Mouse (Mus musculus): ENCODE measurements around the gene Insig2. TPM values are rescaled to one million over a fixed set of nuclear protein-coding genes. Genes with fewer than 3 reads are reported as not detected.

The Insig2 gene
- polyA plus RNA-seq, 2 experiments from 2014 or later, result 33.8 to 36.0 TPM

DNA sequence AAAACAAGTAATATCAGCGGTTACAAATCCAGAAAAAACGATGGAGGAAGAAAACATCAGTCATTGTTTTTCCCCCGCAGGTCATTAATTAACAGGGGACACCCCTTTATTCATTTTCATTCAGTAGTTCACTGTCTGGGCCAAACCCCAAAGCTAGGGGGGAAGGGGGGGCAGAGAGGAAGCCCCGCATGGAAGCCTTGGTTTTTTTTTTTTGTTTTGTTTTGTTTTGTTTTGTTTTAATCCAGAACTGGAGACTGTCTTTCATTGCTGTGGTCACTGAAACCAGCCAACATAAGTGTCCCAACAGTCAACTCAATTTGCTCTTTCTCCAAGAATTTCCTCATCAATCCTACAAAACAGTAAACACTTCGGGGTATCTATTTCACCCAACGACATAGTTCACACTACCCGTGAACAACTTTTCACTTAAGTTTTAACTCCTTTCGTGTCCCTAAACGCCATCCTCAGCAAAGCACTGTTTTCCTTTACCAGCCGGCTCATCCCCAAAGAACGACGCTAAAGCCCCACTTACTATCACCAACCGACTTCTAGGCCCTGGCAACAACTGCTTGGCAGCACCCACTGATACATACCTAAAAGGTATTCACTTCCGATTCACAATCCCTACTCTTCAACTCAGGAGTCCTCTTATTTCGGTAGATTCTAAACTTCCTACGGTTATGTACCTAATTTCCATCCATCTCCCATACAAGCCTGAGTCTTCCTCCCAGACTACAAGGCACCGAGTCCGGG lies 5.6 kb downstream of the Insig2 start:
- ATAC-seq, result peak; percentile 21

DNA sequence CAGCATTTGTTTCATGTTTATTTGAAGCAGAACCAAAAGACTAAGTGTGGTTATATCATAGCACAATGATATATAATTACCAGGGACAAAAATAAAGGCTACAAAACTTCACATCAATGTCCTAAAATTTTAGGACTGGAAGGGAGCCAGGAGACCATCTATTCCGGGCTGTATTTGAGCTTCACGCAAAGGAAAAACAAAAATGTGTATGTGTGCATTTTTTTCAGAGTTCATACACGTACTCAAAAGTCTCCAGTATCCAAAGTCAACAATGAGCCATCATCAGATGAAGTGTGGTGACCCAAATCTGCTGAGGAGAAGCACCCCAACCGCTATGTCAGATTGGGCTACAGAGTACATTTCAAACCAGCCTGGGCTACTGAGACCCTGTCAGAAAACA lies 8.9 kb downstream of the Insig2 start:
- no peak for ATAC-seq

- no peak for ATAC-seq
These were observed 17.5 kb downstream of the Insig2 start for GRCm38 (mm10) chr1:121314766-121315428.

- no peak for ATAC-seq
These were observed 19.2 kb downstream of the Insig2 start for GRCm38 (mm10) chr1:121313181-121313580.

DNA sequence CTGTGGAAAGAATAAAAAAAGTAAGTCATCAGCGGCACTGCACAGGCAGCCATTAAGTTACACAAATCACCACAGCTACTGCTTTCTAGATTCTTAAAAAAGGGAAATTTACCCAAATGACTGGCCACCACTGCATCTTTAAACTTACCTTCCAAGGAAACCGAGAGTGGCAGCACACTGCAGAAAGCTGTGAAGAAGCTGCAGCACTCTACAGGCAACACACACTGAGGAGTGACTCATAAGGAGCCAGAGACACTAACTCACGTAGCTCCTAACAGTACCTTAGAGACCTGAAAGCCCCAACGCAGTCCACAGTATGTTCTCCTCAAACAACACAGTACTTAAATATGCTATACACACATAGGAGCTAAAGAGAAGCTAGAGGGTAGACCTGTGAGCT lies 20.1 kb downstream of the Insig2 start:
- no peak for ATAC-seq

DNA sequence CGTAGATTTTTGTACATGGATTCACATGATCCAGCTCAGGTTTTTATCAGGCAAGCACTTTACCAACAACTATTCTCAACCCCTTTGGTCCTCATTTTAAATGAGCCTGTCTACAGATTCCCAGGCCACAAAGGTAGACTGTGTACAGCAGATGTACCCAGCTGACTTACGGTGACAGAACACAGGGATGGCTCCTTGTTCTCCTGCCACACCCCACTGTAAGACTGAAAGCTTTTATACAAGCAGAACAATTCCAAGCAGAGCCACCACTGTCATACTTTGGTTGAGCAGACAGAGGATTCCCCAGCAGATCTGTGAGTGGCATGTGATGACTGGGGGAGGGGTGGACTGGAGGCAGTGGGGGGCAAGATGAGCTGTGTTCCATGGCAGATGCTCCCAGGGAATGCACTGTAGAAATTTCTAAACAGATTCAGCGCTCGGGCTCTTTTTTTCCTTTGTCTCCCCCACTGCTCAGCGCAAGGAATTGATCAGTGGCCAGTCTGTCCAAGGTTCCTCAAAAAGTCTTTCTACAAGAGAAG lies 35.6 kb downstream of the Insig2 start:
- ATAC-seq, result no peak

GRCm38 (mm10) chr1:121293571-121293970 lies 38.8 kb downstream of the Insig2 start:
- no peak for ATAC-seq

- no peak for ATAC-seq
These were observed 41.5 kb downstream of the Insig2 start for GRCm38 (mm10) chr1:121290841-121291240.

DNA sequence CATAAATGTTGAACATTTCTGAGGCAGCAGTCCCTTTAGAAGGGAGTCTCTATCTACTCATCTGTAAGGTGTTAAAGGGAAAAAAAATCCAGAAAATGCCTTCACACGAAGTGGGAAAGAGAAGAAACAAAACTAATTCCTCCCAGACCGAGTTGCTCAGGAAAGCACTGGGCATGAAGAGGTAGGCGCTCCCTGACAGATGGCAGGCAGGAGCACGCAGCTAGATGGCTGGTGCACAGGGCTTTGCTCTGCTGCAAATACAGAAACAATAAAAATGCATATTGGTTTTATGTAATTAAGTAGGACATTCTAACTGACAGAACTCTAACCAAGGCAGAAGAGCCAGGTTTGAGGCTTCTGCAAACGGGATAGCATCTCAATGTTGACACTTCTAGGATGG lies 42.0 kb downstream of the Insig2 start:
- no peak for ATAC-seq

- ATAC-seq, result no peak
These were observed 48.2 kb downstream of the Insig2 start for GRCm38 (mm10) chr1:121284197-121284596.

- ATAC-seq, result no peak
These were observed 51.9 kb downstream of the Insig2 start for GRCm38 (mm10) chr1:121280501-121280900.

GRCm38 (mm10) chr1:121278370-121278769 lies 54.0 kb downstream of the Insig2 start:
- no peak for ATAC-seq

DNA sequence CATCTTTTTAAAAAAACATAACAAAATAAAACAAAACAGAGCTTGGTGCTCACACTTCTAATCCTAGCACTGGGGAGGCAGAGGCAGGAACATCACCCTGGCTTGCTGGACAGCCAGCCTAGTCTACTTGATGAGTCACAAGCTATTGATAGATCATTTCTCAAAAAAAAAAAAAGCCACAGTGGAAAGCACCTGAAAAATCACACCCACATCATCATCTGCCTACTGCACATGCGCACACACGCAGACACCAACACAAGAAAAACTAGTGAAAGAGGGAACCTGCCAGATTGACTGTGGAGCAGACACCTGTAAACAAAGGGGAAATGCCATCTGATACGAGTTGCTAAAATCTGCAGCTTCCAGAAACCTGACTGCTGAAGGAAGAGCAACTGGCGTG lies 54.9 kb downstream of the Insig2 start:
- ATAC-seq, result no peak

DNA sequence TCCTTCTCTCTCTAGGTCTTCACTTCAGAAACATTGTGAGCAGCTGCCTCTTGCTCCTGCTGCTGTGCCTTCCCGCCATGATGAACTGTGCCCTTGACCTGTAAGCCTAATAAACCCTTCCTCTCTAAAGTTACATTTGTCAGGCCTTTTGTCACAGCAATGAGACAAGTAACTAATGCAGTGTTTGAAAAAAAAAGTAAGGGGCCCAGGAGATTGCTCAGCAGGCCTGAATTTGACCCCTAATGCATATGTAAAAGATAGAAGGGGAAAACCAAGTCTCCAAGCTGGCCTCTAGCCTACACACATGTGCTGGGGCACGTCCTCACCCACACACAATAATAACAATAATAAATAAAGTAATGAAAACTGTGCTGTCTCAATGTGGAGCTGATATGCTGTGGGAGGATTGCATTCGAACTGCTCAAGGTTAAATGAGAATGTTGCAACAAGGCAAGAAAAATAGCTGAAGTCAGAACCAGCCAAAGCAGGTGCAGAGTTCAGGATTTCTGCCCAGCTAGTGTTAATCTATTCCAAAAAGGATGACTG lies 56.4 kb downstream of the Insig2 start:
- no peak for ATAC-seq

- no peak for ATAC-seq
These were observed 72.1 kb downstream of the Insig2 start for GRCm38 (mm10) chr1:121260171-121260741.

Other genes with a start within 250 kb of the Insig2 start
- gene Ccdc93, start 98.5 kb upstream of the Insig2 start, polyA plus RNA-seq (2017; shearing (Covaris generic)), result 10 to 100 TPM; 15.2 to 17.5 TPM
- not detected for gene Htr5b, start 195.9 kb upstream of the Insig2 start, polyA plus RNA-seq (2017; shearing (Covaris generic))
- 10 to 100 TPM; 45.0 to 93.8 TPM for gene Ddx18, start 235.4 kb upstream of the Insig2 start, polyA plus RNA-seq (2017; shearing (Covaris generic))

Data from activated CD4-positive, CD25-positive, alpha-beta regulatory T cell, adult 4 months (primary cell).